Mouse (Mus musculus): ENCODE data around the gene Sbk3. TPM values are rescaled to one million over a fixed set of nuclear protein-coding genes. Genes with fewer than 3 reads are reported as not detected.

The Sbk3 gene
- total and polyA plus RNA-seq, 2 experiments from 2014 or later, result 0.31 TPM

DNA sequence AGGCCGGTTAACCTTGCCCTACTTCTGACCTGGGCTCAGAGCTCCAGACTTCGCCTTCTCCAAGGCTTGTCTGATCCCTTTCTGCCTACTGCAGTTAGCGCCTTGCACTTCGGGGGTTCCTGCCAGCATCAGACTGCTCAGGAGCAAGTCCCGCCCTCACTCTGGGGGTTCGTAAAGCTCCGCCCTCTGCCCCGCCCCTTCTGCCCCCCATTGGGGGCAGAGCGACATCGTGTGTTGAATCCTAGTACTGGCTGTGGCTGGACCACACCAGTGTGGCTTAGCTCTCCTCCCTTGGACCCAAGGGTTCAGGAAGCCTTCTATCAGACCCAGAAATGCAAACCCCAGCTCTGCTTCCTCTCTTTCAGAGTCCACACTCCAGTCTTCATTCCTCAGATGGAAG is 6.7 kb downstream of the Sbk3 start, which contains the start of gene Sbk2:
Gene Sbk2 (minus strand): TSS at position 135 of the 400 bp plus-strand sequence.
- Histone ChIP-seq H3K27ac (no peak within 1 kb of the TSS), H3K4me3 (ENCODE audit: low read length) (no peak within 1 kb of the TSS), H3K9me3 (ENCODE audit: low read length) (no peaks in the 10 kb centered on the region), H3K4me1 (ENCODE audit: insufficient read depth, low read length) (no peaks in the 10 kb centered on the region), H3K4me2 (ENCODE audit: low read depth, low read length) (no peak within 1 kb of the TSS), H3K36me3 (ENCODE audit: insufficient read depth, low read length) (no peaks in the 10 kb centered on the region), H3K9ac (replicated peaks; ENCODE audit: low read length) (no peak within 1 kb of the TSS), H3K27me3 (ENCODE audit: insufficient read depth, low read length) (no peaks in the 10 kb centered on the region)
- DNase-seq (ENCODE audit: low spot score) (peak; percentile 75), ATAC-seq (peak; percentile 89)
- 7% methylated on average over 10 of the region's 10 CpGs for WGBS
- peak; percentile 75 for TF ChIP-seq CTCF (IDR thresholded peaks at IDR 0.05; ENCODE audit: low read depth)

DNA sequence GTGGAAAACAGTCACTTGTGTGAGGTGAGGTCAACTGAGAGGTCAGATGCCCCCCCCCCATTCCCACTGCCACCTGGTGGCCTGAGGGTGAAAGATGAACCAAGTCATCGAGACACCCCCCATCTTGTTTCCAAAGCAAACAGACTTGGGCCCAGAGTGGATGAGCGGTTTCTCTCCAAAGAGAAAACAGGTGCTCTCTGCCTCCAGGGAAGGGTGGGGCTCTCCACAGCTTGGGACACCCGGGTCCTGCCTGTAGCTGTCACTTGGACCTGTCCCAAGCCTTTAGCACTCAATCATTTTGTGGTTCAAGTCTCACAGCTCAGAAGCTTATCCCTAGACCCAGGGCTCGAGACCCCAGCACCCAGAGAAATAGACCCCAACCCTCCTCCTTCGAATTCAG is 7.4 kb downstream of the Sbk3 start:
- Histone ChIP-seq H3K4me2 (ENCODE audit: low read depth, low read length) (no peak overlapping the region), H3K9me3 (ENCODE audit: low read length) (no peaks in the 10 kb centered on the region), H3K27me3 (ENCODE audit: insufficient read depth, low read length) (no peaks in the 10 kb centered on the region), H3K9ac (replicated peaks; ENCODE audit: low read length) (no peak overlapping the region), H3K4me3 (ENCODE audit: low read length) (no peak overlapping the region), H3K36me3 (ENCODE audit: insufficient read depth, low read length) (no peaks in the 10 kb centered on the region), H3K27ac (no peak overlapping the region), H3K4me1 (ENCODE audit: insufficient read depth, low read length) (no peaks in the 10 kb centered on the region)
- no peak for DNase-seq (ENCODE audit: low spot score)
- WGBS, result 82% methylated on average over 5 of the region's 5 CpGs
- ATAC-seq, result no peak
- 0 out of 2 replicates have a peak, but pooled peaks have one; percentile 6 for TF ChIP-seq CTCF (IDR thresholded peaks at IDR 0.05; ENCODE audit: low read depth)

DNA sequence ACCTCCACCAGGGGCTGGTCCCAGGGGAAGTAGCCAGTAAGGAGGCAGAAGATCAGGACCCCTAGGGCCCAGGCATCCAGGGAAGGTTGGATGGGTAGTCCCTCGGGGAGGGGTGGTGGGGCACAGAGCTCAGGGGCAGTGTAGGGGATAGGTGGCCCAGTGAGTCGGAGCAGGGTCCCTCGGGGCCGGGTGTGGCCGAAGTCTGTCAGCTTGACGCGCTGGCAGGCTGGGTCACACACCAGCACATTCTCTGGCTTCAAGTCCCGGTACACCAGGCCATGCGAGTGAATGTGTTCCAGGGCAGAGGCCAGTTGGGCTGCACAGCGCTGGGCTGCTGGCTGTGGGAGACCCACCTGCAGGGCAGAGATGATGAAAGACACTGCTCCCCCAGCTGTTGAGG is 13.6 kb downstream of the Sbk3 start:
- WGBS, result 89% methylated on average over 10 of the region's 10 CpGs
- ATAC-seq, result no peak

DNA sequence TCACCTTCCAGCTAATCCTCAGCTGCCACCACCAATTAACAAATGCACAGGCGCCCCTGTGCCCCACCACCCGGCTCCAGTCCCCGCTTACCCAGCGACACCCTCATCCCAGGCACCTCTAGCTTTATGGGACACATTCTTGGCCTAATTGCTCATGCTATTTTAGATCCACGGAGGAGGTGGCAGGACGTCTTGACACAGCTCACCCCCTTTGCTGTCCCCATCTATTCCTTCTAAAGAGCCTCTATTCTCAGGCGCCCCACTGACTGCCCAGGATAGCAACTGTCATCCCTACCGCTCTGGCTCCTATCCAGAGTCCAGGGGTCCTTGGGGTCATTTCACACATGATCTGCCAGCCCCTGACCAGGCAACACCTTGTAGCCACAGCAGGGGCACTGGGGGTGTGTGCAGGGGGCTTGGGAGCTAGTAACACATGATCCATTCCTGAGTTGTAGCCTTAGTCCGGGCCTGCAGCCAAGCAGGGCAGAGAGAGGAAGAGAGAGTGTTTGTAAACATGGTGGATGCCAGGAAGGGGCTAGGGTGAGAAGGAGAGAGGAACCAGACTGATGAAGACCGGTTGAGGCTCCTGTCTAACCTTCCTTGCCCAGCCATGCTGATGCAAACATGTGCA is 17.0 kb downstream of the Sbk3 start:
- TF ChIP-seq CTCF (IDR thresholded peaks at IDR 0.05; ENCODE audit: low read depth), result no peak
- H3K4me3 ChIP-seq (ENCODE audit: low read length), result no peak overlapping the region
- 23% methylated on average over 10 of the region's 10 CpGs for WGBS
- no peaks in the 10 kb centered on the region for H3K9me3 ChIP-seq (ENCODE audit: low read length)
- H3K4me2 ChIP-seq (ENCODE audit: low read depth, low read length), result no peak overlapping the region
- H3K27ac ChIP-seq, result no peak overlapping the region
- no peaks in the 10 kb centered on the region for H3K27me3 ChIP-seq (ENCODE audit: insufficient read depth, low read length)
- no peak; the same call in 1 of the 2 replicates for ATAC-seq
- DNase-seq (ENCODE audit: low spot score), result peak; percentile 8
- no peak overlapping the region for H3K9ac ChIP-seq (replicated peaks; ENCODE audit: low read length)
- H3K36me3 ChIP-seq (ENCODE audit: insufficient read depth, low read length), result no peaks in the 10 kb centered on the region
- H3K4me1 ChIP-seq (ENCODE audit: insufficient read depth, low read length), result no peaks in the 10 kb centered on the region

More for the DNA sequence above, 13.6 kb downstream of the Sbk3 start:
- no peaks in the 10 kb centered on the region for H3K36me3 ChIP-seq (ENCODE audit: insufficient read depth, low read length)
- H3K4me3 ChIP-seq (ENCODE audit: low read length), result no peak overlapping the region
- H3K9ac ChIP-seq (replicated peaks; ENCODE audit: low read length), result no peak overlapping the region
- no peaks in the 10 kb centered on the region for H3K27me3 ChIP-seq (ENCODE audit: insufficient read depth, low read length)
- H3K4me2 ChIP-seq (ENCODE audit: low read depth, low read length), result no peak overlapping the region
- H3K4me1 ChIP-seq (ENCODE audit: insufficient read depth, low read length), result no peaks in the 10 kb centered on the region
- no peak overlapping the region for H3K27ac ChIP-seq
- no peaks in the 10 kb centered on the region for H3K9me3 ChIP-seq (ENCODE audit: low read length)
- no peak for TF ChIP-seq CTCF (IDR thresholded peaks at IDR 0.05; ENCODE audit: low read depth)
- DNase-seq (ENCODE audit: low spot score), result no peak

DNA sequence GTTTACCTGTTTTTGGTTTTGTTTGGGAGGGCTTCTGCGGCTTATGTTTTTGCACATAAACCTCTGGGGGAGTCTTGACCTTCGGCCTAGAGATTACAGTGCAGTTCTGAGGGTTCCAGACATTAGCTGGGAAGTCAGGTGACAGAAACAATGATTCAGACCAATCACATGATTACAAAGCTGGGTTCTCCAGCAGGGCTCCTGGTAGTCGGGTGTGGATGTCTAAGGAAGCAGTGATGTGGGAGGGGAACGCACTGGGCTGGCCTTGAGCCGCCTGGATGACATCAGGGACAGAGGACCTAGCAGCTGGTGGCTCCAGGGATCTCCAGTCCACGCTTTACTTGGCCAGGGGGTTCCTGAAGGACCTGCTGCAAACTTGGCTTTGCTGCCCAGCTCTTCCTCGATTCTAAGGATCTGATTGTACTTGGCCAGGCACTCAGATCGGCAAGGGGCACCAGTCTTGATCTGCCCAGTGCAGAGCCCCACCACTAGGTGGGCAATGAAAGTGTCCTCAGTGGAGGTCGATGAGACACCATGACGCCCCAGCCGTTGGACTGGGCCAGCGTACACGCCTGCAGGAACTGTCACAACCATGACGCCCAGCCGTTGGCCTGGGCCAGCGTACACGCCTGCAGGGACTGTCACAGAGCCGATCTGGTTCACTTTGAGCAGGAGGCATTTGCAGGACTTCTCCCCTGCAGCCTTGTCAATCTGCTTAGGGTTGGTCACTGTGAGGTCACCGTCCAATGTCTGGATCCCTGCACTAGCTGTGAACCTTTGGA is 20.2 kb downstream of the Sbk3 start:
- H3K9me3 ChIP-seq (ENCODE audit: low read length), result no peaks in the 10 kb centered on the region
- ATAC-seq (no peak), DNase-seq (ENCODE audit: low spot score) (no peak)
- no peak overlapping the region for H3K4me2 ChIP-seq (ENCODE audit: low read depth, low read length)
- no peaks in the 10 kb centered on the region for H3K36me3 ChIP-seq (ENCODE audit: insufficient read depth, low read length)
- 85% methylated on average over 19 of the region's 19 CpGs for WGBS
- no peak; the same call in 1 of the 2 replicates for TF ChIP-seq CTCF (IDR thresholded peaks at IDR 0.05; ENCODE audit: low read depth)
- H3K27ac ChIP-seq, result no peak overlapping the region
- no peak overlapping the region for H3K4me3 ChIP-seq (ENCODE audit: low read length)
- no peaks in the 10 kb centered on the region for H3K4me1 ChIP-seq (ENCODE audit: insufficient read depth, low read length)
- no peaks in the 10 kb centered on the region for H3K27me3 ChIP-seq (ENCODE audit: insufficient read depth, low read length)
- H3K9ac ChIP-seq (replicated peaks; ENCODE audit: low read length), result no peak overlapping the region

DNA sequence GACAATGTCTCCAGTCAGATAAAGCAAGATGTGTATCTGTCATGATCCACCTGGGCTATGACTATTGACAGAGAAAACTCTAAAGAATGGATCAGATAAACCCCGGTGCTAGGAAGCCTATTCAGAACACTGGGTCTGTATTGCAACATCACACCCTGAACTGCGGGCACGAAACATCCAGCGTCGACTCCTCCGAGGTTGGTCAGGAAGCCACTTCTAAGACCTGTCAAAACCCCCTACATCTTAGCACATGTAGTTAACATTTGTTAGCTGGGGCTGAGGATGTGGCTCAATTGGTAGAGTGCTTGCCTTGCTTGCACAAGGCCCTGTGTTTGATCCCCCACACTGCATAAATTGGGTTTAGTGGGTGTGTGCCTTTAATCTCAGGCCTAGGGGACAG is 22.6 kb downstream of the Sbk3 start:
- TF ChIP-seq CTCF (IDR thresholded peaks at IDR 0.05; ENCODE audit: low read depth), result no peak
- Histone ChIP-seq H3K4me3 (ENCODE audit: low read length) (no peak overlapping the region), H3K9me3 (ENCODE audit: low read length) (no peaks in the 10 kb centered on the region), H3K4me1 (ENCODE audit: insufficient read depth, low read length) (no peaks in the 10 kb centered on the region; the same call in 1 of the 2 replicates), H3K36me3 (ENCODE audit: insufficient read depth, low read length) (no peaks in the 10 kb centered on the region), H3K27me3 (ENCODE audit: insufficient read depth, low read length) (no peaks in the 10 kb centered on the region), H3K4me2 (ENCODE audit: low read depth, low read length) (no peak overlapping the region), H3K27ac (no peak overlapping the region), H3K9ac (replicated peaks; ENCODE audit: low read length) (no peak overlapping the region)
- DNase-seq (ENCODE audit: low spot score) (no peak), ATAC-seq (no peak)
- 89% methylated on average over 6 of the region's 6 CpGs for WGBS

DNA sequence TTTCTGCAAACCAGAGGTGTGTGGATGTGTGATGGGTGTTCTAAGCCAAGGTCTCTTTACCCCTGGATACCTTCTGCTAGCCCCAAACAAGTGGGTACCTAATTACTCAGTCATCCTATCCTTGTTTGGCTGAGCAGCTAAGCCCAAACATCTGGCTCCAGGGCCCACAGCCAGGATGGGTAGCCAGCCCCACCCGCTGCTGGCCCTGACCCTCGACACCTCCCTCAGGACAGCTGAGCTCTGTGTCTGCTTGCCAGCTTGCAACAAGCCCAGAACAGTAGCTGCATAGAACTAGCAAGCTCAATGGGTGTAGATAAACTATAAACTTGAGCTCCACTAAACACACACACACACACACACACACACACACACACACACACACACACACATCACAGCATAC is 23.1 kb downstream of the Sbk3 start:
- no peak for DNase-seq (ENCODE audit: low spot score)
- H3K9me3 ChIP-seq (ENCODE audit: low read length), result no peaks in the 10 kb centered on the region
- H3K36me3 ChIP-seq (ENCODE audit: insufficient read depth, low read length), result no peaks in the 10 kb centered on the region
- no peak for TF ChIP-seq CTCF (IDR thresholded peaks at IDR 0.05; ENCODE audit: low read depth)
- no peaks in the 10 kb centered on the region; the same call in 1 of the 2 replicates for H3K4me1 ChIP-seq (ENCODE audit: insufficient read depth, low read length)
- WGBS, result 31% methylated on average over 2 of the region's 2 CpGs
- H3K27me3 ChIP-seq (ENCODE audit: insufficient read depth, low read length), result no peaks in the 10 kb centered on the region
- no peak for ATAC-seq
- no peak overlapping the region for H3K9ac ChIP-seq (replicated peaks; ENCODE audit: low read length)
- no peak overlapping the region for H3K4me3 ChIP-seq (ENCODE audit: low read length)
- H3K27ac ChIP-seq, result no peak overlapping the region
- no peak overlapping the region for H3K4me2 ChIP-seq (ENCODE audit: low read depth, low read length)

Measured in hindbrain, postnatal 0 days (tissue).